Mouse (Mus musculus) right cerebral cortex, adult 2 months (tissue): ENCODE data around the gene Adcy7.

ENCODE experiments used
- DNase-seq, 2 experiments: peaks; one replicate each; pipeline ENCODE4 v3.0.0; 2021 to 2022; ENCODE audit warnings: low spot score in 2 of 2

The Adcy7 gene

DNA sequence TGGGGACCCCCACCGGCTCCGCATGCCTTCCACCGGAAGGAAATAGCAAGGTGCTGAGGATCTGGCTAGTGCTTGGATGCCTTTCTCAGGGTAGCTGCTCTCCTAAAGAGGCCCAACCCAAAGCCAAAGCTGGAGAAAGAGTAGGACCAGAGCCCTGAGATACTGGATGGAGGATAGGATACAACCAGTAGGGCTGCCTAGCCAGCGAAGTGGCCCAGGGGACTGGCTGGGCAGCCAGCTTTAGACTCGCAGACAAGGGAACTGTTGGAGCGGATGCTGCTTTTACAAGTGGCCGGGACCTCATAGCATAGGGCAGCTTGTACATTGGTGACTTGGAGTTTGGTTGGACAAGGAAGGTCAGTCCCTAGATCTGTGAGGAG lies 838 bp downstream of the Adcy7 start:
- DNase-seq: no peak

DNA sequence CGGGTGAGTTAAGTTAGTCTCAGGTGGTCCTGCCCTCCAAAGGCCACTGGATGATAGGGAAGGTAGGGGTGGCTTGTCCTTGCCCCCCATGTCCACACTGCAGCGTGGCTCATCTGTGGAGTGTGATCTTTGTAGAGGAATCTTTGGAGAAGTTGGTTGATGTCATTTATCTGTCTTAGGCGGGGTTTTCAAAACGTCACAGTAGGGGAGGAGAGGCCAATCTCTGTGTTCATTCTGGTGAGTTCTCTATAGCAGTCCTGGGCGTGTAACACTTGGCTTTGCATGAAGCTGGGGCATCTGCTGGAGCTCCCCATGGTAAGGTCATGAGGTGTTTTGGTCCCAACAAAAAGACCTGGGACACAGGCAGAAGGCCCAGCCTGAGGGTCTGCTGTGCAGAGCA lies 1.9 kb downstream of the Adcy7 start:
- DNase-seq: no peak

DNA sequence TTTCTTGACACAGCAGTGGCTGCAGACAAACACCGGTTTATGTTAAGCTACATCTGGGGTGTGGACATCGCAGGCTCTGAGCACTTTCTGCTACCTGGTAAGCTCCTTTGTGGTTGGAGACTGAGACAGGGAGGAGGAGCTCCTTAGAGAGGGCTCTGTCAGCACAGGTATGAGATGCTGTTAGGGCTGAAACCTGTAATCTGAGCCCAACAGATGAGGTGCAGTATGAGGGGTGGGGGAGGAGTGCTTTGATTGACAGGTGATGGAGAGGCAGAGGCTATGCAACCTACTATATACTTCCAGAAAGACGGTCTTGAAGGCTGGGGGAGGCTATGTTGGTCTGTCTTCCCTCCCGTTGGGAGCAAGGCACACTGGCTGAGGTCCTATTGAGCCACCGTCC lies 7.0 kb downstream of the Adcy7 start:
- DNase-seq: no peak

DNA sequence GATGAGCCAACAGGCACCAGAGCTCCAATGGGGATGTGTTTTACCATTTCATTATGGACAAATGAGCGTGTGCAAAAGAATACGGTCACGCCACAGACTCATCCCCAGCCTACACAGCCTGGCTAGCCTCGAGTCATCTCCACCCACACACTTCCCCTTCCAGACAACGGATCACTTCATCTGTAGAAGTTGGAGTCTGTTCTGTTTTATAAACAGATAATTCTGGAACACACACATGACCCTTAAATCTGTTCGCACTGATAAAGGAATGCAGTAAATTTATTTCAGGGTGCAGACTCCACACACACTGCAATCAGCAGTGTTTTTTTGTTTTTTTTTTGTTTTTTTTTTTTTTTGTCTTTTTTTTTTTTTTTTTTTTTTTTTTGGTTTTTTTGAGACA lies 7.5 kb downstream of the Adcy7 start:
- DNase-seq: peak in 1 of 2 experiments; percentile 18

DNA sequence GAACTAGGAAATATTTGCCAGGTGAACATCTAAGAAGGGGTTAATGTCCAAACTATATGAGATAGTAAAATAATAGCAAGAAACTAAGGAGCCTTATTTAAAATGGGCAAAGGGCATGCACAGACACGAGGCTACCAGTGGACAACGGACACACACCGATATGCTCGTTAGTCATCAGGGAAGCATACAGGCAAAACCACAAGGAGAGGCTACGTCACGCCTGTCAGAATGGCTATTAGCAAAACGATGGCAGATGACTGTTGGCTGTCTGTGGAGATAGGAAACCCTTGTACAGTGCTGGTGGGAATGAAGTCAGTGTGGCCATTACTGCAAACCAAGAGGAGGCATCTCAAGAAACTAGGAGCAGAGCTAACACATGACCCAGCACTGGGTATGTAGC lies 8.7 kb downstream of the Adcy7 start:
- DNase-seq: no peak

DNA sequence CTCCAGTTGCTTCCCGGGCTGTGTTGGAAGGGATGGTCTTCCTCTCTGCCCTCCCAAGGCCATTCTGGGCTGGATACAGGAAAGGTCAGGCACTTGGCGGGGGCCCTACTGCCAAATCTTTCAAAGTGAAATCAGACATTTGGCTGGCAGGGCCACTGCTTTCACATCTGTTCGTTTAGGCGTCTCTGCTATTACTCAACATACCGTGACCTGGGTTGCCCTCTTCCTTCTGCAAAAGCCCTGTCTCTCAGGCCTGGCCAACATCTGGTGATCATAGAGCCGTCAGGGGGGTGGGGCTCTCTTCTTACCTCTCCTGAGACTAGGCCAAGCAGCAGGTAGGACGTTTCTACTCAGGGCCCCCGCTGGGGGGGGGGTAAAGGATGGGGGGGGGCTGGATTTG lies 10.5 kb downstream of the Adcy7 start:
- no peak for DNase-seq

DNA sequence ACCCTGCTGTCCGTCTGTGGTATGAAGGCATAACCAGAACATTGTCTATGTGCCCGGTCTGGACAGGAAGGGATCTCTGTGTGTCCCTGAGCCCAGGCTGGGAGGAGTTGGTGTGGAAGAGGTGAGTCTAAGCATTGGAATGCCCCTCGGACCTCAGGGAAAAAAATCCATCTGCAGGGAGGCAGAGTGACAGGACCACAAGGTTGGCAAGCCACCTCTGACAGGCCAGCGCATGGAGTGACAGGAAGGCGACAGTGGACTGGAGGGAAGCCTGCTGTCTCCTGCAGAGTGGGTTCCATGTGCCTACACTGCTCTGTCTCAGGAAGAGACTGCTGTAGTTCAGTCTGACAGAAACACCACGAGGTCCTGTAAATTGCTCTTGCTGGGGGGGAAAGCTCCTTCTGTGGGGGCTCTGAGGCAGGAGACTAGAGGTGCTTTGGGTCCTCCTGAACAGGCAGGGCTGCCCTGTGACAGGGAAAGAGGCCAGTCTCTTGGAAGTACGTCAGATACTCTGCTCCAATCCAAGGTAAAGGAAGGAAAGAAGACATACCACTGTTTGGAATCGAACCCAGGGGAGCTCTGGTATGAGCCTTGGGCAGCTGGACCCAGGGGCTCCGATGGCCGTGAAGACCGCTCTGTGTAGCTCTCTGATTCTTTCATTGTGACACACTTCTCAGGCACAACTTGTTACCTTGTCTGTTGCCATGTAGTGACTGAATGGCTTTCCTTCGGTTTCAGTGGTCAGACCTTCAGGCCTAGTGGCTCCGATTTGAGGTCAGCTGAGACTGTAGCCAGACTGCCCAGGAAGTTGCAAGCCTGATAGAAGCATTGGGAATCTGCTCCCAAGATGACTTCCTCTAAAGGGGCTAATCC lies 11.3 kb downstream of the Adcy7 start:
- DNase-seq: no peak

DNA sequence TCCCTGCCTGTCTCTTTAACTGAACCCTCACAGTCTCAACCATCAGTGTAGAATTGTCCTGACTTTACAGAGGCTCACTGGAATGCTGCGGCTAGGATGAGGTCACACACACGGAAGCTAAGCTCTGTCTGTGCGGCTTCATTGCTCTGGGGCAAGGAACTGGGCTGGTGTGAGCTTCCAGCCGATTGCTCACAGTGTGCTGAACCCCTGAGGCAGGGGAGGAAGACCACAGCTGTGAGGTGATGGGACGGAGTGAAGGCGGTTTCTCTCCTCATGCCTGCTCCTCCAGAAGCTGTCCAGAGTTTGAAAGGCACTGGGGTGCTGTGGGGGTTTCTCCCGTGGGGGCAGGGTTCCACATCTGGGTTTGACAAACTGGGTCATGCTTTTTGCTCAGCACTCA lies 12.5 kb downstream of the Adcy7 start:
- DNase-seq: no peak

DNA sequence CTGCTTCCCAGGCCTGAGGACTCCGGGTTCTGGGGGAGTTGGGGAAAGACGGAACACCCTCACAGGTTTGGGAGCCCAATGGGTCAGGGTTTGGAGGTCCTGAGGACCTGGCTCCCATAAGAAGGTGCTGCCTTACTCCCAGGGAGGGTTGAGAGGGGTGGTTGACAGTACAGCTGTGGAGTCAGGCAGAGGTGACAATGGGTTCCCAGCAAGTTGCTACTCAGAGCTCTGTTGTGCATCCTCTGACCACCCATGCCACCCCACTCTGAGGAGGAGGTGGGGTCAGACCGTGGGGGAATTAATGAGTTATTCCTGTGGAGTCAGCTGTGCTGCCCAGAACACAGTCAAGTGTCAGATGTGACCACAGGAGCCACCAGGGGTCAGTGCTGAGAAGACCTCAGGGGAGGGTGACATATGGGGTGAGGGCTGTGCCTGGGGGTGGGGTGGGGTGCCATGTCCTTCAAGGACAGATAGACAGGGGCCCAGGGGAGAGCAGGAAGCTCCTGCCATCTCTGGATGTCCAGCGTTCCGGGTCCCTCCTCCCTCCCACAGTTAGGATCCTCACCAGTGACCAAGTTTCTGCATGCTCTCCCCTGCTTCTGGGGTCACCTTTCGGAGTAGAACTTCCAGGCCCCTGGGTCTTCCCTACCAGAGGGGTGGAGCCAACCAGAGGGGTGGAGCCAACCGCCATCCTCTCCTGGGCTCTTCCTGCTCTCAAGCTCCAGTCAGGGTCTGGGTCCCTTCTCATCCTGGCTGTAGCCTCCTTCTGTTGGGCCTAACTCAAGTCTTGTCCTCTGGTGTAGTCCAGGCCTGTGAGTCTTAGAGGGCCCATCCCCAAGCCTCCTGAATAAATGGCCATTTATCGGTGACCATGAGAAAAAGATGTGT lies 13.5 kb downstream of the Adcy7 start:
- no peak for DNase-seq

DNA sequence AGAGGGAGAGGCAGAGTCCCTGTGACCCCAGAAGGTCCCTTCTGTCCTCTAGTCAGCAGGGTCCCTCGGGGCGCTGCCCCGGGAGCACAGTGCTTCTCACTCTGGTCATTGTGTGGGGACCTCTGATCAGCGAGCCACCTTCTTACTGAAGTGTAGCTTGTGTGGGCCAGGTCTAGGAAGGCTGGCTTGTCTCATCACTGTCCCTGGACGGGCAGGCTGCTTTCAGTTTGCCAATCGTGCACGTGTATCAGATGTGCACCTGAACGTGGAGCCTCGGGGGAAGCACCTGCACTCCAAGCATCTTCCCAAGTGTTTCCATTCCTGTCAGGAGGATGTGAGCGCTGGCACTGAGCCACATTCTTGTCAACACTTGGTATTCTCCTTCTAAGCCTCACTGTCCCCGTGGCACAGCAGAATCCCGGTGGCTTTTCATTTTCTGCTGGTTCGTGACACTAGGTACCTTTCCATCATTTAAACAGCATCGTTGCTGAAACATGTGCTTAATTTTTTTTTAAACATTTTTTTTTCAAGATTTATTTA lies 14.3 kb downstream of the Adcy7 start:
- no peak for DNase-seq

DNA sequence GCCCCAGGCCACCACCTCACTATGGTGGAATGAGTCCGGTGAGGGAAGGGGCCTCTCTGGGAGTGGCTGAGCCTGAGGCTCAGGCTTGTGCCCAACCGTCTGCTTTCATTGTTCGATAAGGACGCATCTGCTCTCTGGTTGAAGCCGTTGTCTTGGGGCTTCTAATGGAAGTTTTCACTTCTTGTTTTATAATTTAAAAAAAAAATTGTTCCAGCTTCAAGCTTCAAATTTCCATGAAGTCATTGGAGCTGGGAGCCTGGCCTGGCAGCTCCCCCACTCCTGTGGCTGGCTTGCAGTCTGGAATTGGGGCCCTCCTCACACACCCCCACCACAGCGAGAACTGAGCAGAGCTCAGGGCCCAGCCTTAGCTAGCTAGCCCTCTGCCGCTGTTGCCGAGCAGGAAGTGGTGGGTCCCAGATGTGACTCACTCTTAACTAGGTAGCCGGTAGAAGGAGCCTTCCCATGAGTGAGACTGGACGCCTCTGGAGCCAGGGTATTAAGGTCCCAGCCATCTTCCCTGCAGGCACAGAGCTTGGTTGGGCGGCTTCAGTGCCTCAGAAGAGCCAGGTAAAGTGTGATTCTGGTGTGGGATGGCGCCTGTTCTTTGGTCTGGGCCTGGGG lies 16.5 kb downstream of the Adcy7 start:
- DNase-seq: no peak

DNA sequence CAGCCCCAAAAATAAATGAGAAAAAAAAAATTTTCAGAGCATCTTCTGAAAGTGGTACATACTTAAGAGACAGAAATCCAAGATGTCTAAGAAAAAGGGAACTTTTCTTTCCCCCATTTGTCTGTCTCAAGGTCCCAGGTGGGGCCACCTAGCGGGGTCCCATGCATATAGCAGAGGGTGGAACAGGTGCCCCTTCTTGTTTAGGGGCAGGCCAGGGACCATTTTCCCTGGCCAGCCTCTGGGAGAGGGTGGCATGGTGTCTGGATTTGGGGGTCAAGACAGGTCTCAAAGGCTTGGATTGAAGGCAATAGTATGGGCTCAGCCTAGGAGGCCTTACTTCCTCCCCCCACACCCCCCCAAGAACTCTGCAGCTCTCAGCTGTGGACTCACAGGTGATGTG lies 17.7 kb downstream of the Adcy7 start:
- DNase-seq: no peak

DNA sequence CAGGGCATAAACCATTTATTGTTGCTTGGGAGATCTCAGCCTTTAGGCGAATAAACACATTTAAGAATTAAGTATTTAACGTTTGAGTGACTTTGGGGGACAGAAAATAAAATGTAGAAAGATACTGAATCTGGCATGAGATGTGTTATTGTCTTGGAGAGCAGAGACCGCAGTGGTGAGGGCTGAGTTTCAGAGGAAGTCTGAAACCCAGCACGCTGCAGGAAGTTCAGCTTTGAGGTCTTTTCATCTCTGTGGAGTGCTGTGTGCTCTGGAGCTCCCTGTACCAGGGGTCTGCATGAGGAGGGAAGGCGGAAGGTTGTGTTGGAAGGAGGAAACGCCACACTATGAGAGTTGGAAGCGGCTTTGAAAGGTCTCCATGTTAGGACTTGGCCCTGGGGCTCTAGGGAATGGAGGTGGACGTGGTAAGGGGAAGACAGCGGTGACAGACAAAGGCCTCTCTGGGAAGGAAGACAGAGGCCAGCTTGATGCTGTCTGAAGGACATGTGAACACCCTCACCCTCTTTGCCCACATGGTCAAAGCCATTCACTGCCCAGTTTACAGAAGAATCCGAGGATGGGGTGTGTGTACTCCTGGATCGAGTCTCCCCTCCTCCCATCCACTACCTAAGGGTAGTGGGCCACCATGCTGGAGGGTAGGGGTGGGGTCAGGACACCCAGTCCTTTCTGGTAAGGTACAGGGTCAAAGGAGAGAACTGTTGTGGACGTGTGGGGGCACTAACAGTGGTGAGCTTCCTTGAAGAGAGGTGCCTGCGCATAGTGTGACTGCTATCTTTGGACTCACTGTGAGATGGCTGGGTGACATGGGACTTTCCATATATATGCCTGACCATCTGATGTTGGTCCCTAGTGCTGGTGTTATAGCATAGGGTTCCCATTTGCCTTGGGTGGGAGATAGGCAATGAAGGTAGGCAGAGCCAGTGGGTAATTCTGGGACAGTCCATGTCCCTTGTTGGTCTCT lies 18.4 kb downstream of the Adcy7 start:
- DNase-seq: no peak

DNA sequence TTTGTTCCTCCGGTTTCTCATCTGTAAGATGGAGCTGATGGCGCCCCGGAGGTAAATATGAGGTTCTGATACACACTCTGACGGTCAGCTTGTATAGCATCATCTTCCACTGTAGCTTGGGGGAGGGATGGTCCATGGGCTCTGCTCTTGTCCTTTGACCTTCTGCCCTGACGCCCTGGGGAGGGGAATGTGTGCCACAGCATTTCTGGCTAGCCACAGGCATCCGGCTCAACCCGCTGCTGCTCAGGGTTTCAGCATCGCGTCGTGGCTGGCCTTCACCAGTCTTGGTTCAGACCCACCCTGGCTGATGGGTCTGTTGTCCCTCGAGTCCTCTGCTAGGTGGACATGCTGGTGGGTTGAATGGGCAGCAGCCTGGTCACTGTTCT lies 19.1 kb downstream of the Adcy7 start:
- DNase-seq: no peak

DNA sequence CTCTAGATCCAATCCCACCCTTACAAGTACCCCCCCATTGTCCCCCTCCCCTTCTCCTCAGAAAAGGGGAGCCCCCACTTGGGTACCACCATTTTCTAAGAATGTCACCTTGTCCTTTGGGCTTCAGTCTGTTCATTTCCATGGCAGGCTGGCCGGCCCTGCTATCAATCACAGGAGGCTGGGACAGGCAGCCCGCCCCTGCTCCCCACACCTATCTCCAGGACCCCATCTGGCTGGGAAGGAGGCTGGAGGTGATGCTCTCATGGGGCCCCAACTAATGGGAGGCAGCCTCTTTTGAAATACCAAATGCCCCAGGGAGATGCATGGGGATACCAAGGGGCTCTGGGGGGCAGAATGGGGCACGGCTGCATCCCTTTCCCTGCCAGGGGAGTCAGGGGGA lies 20.7 kb downstream of the Adcy7 start:
- DNase-seq: no peak

DNA sequence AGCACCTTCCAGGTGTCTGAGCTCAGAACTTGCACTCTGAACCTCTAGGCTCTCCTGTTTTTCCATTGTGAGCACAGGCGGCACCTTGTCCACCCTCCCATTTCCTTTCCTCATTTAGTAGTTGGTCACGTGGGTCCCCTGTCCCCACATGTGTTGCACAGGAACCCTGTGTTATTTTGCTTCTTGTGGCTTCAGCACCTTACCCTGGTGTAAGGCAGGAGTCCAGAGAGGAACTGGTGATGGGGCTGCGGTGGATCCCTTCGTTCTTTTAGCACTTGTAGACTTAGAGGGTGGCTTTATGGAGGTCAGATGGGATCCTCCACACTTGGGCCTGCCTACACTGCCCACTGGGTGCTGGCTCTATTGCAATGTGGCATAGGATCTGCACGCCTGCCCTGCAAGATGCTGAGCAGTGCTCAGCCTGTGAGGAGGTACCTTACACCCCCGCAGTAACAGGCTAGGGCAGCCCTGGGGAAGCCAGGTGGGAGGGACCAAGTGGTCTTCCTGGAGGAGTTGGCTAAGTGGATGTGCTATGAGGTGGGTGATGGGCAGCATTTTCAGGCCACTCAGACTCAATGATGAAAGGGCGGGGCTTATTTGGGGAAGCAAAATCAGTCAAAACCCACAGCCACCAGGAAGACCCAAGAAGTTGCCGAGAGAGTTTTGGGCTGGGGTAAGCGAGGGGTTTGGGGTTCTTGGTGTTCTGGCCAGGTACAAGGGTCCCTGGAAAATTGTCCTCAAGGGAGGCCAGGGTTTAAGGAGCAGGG lies 21.6 kb downstream of the Adcy7 start:
- no peak for DNase-seq

DNA sequence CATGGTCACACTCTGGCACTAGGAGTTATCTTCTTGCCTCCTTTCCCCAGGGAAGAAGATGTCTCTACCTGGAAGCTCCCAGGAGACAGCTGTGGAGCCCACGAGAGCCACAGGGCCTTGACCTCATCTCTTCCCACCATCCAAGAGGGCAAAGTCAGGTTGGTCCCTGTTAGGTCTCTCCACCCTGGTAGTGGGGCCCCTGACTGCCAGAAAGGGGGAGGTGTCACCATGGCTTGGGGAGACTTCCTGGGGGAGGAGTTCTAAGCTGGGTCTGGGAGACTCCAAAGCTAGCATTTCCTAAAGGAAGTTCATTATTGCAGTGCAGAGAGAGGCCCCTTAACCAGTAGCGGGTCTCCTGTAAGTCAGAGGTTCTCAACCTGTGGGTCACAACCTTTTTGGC lies 22.8 kb downstream of the Adcy7 start:
- DNase-seq: no peak

DNA sequence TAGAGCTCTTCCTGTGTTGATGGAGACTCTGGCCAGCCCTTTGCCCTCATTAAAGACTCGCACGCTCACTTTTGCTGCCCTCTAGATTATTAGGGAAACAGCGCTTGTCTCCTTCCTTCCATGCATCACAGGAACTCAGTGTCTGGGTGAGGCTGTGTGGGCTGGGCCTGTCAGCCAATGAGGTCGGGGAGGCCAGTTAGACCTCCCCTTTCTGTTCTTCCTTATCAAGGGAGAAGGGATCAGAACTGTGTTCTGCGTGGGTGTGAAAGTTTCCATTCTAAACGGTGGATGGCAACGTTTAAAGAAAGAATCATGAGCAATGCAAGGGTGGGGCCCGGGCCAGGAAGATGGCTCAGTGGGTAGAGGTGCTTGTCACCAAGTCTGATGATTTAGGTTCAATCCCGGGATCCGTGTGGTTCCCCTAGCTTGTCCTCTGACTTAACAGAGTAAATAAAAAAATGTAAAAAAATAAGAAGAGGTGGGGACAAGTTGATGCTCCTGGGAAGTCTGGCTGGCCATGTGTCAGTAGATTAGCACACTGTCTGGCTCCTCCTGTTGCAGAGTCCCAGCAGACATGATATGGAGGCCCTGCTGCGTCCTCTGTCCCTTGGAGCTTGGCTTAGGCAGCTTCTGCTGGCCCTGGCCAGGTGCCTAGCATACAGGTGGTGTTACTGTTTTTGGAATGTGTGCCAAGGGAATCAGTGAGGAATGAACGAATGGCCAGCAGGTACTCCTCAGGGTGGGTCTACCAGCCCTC lies 26.0 kb downstream of the Adcy7 start:
- DNase-seq: no peak

DNA sequence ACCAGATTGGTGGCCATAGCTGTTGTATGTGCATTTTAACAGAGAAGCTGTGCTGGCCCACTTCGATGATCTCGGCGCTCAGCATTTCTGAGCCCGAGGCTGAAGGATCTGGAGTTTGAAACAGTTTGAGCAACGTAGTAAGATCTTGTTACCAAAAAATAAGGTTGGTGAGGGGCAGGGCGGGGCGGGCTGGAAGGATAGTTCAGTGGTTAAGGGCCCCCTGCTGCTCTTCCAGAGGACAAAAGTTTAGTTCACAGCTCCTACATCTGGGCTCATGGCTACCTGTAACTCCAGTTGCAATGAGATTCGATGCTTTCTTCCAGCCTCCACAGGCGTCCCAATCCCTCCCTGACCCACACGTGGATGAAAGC lies 26.5 kb downstream of the Adcy7 start:
- no peak for DNase-seq
